Mouse (Mus musculus) heart, embryonic 10.5 days (tissue): Measurements from ENCODE around the gene Rasgrp1. TPM values are rescaled to one million over a fixed set of nuclear protein-coding genes. Genes with fewer than 3 reads are reported as not detected.

Source experiments
- DNase-seq: peaks from one replicate; pipeline ENCODE4 v3.0.0-alpha.2; 2017; ENCODE audit warnings: low spot score
- H3K27ac ChIP-seq: fragments of 300-500 bp; sonication (generic); 2 replicates; pipeline ENCODE4 v1.5.1; 2016; ENCODE audit warnings: mild to moderate bottlenecking
- H3K27me3 ChIP-seq: fragments of 300-500 bp; sonication (generic); 2 replicates; pipeline ENCODE4 v1.6.1; 2016; ENCODE audit warnings: mild to moderate bottlenecking; ENCODE audit not compliant: poor library complexity, insufficient read depth, severe bottlenecking
- H3K36me3 ChIP-seq: fragments of 300-500 bp; sonication (generic); 2 replicates; pipeline ENCODE4 v1.6.1; 2016; ENCODE audit warnings: mild to moderate bottlenecking, moderate library complexity
- H3K4me1 ChIP-seq: fragments of 300-500 bp; sonication (generic); 2 replicates; pipeline ENCODE4 v1.6.1; 2016; ENCODE audit warnings: mild to moderate bottlenecking
- H3K4me3 ChIP-seq: fragments of 300-500 bp; sonication (generic); 2 replicates; pipeline ENCODE4 v1.5.1; 2016; ENCODE audit warnings: mild to moderate bottlenecking, moderate library complexity
- H3K9me3 ChIP-seq: fragments of 300-500 bp; sonication (generic); 2 replicates; pipeline ENCODE4 v1.6.1; 2016; ENCODE audit warnings: mild to moderate bottlenecking, moderate library complexity
- WGBS: fragments of 180-500 bp; shearing (Covaris S2); methylation state at CpG from one replicate; pipeline ENCODE4 v1.1.7; 2016; 5-methylcytosine and 5-hydroxymethylcytosine counted together
- polyA plus RNA-seq: library from polyadenylated mRNA; unstranded; fragments of >200 nt; fragmentation: Nextera tagmentation; extraction: Ambion mirVana; gene quantifications from 2 replicates; pipeline ENCODE4 v1.2.1, GENCODE M21; 2016

Rasgrp1 gene
- 0.25 and 0.46 TPM in 2 replicates for polyA plus RNA-seq

- Histone ChIP-seq H3K27ac (peak within 1 kb of the TSS; percentile 56), H3K36me3 (no peaks in the 10 kb centered on the region), H3K4me1 (peaks cover 18% of the 10 kb centered on the region), H3K4me3 (peak within 1 kb of the TSS; percentile 71), H3K9me3 (no peaks in the 10 kb centered on the region), H3K27me3 (peaks cover 44% of the 10 kb centered on the region)
- 2% methylated on average over 56 of the region's 56 CpGs for WGBS
- no peak for DNase-seq
Measured at GRCm38 (mm10) chr2:117342547-117343239, at the start of gene Rasgrp1. Rasgrp1 (minus strand) TSS chr2:117343001.

- no peak for DNase-seq
- no peaks in the 10 kb centered on the region for H3K9me3 ChIP-seq
- H3K4me1 ChIP-seq: peaks cover 18% of the 10 kb centered on the region
- no peak overlapping the region for H3K4me3 ChIP-seq
- 67% methylated on average over 17 of the region's 17 CpGs for WGBS
- H3K27ac ChIP-seq: no peak overlapping the region
- H3K36me3 ChIP-seq: no peaks in the 10 kb centered on the region
- H3K27me3 ChIP-seq: no peaks in the 10 kb centered on the region
Measured at GRCm38 (mm10) chr2:117389925-117390892, 47.4 kb upstream of the Rasgrp1 start.

- H3K27me3 ChIP-seq: no peaks in the 10 kb centered on the region
- H3K27ac ChIP-seq: no peak overlapping the region
- no peak overlapping the region for H3K4me3 ChIP-seq
- H3K36me3 ChIP-seq: no peaks in the 10 kb centered on the region
- no peaks in the 10 kb centered on the region for H3K9me3 ChIP-seq
- peaks cover 18% of the 10 kb centered on the region for H3K4me1 ChIP-seq
- 79% methylated on average over 3 of the region's 3 CpGs for WGBS
- DNase-seq: no peak
Measured at GRCm38 (mm10) chr2:117389460-117389859, 46.7 kb upstream of the Rasgrp1 start.

GRCm38 (mm10) chr2:117388121-117388520 lies 45.3 kb upstream of the Rasgrp1 start:
- no peaks in the 10 kb centered on the region for H3K27me3 ChIP-seq
- H3K27ac ChIP-seq: no peak overlapping the region
- no peaks in the 10 kb centered on the region for H3K9me3 ChIP-seq
- DNase-seq: no peak
- 86% methylated on average over 4 of the region's 4 CpGs for WGBS
- no peaks in the 10 kb centered on the region for H3K36me3 ChIP-seq
- H3K4me3 ChIP-seq: no peak overlapping the region
- peaks cover 22% of the 10 kb centered on the region for H3K4me1 ChIP-seq

GRCm38 (mm10) chr2:117386981-117387705 lies 44.3 kb upstream of the Rasgrp1 start:
- 86% methylated on average over 12 of the region's 12 CpGs for WGBS
- no peak for DNase-seq
- H3K4me3 ChIP-seq: no peak overlapping the region
- no peaks in the 10 kb centered on the region for H3K27me3 ChIP-seq
- peak overlapping the region; percentile 80 for H3K27ac ChIP-seq
- H3K4me1 ChIP-seq: peaks cover 24% of the 10 kb centered on the region
- H3K9me3 ChIP-seq: no peaks in the 10 kb centered on the region
- no peaks in the 10 kb centered on the region for H3K36me3 ChIP-seq

- no peak for DNase-seq
- peak overlapping the region; percentile 80 for H3K27ac ChIP-seq
- H3K4me1 ChIP-seq: peaks cover 24% of the 10 kb centered on the region
- H3K27me3 ChIP-seq: no peaks in the 10 kb centered on the region
- no peaks in the 10 kb centered on the region for H3K36me3 ChIP-seq
- 26% methylated on average over 7 of the region's 7 CpGs for WGBS
- no peaks in the 10 kb centered on the region for H3K9me3 ChIP-seq
- H3K4me3 ChIP-seq: 0 out of 2 replicates have a peak overlapping the region, but pooled peaks have one; percentile 1
Measured at GRCm38 (mm10) chr2:117386036-117386590, 43.3 kb upstream of the Rasgrp1 start.

- H3K36me3 ChIP-seq: no peaks in the 10 kb centered on the region
- H3K27ac ChIP-seq: no peak overlapping the region
- H3K4me3 ChIP-seq: no peak overlapping the region
- no peaks in the 10 kb centered on the region for H3K27me3 ChIP-seq
- no peak for DNase-seq
- WGBS: 66% methylated on average over 3 of the region's 3 CpGs
- H3K9me3 ChIP-seq: no peaks in the 10 kb centered on the region
- H3K4me1 ChIP-seq: peaks cover 15% of the 10 kb centered on the region
Measured at GRCm38 (mm10) chr2:117381314-117381713, 38.5 kb upstream of the Rasgrp1 start.

- H3K27ac ChIP-seq: no peak overlapping the region
- WGBS: 56% methylated on average over 2 of the region's 2 CpGs
- H3K4me3 ChIP-seq: no peak overlapping the region
- no peaks in the 10 kb centered on the region for H3K27me3 ChIP-seq
- no peaks in the 10 kb centered on the region for H3K9me3 ChIP-seq
- DNase-seq: no peak
- no peaks in the 10 kb centered on the region for H3K4me1 ChIP-seq
- no peaks in the 10 kb centered on the region for H3K36me3 ChIP-seq
Measured at GRCm38 (mm10) chr2:117374293-117374830, 31.6 kb upstream of the Rasgrp1 start.

- Histone ChIP-seq H3K4me1 (no peaks in the 10 kb centered on the region), H3K4me3 (no peak overlapping the region), H3K27me3 (no peaks in the 10 kb centered on the region), H3K9me3 (no peaks in the 10 kb centered on the region), H3K27ac (no peak overlapping the region), H3K36me3 (no peaks in the 10 kb centered on the region)
- no peak for DNase-seq
- WGBS: 92% methylated on average over 1 of the region's 1 CpGs
Measured at GRCm38 (mm10) chr2:117371706-117372105, 28.9 kb upstream of the Rasgrp1 start.

- H3K4me3 ChIP-seq: no peak overlapping the region
- H3K36me3 ChIP-seq: no peaks in the 10 kb centered on the region
- H3K27me3 ChIP-seq: no peaks in the 10 kb centered on the region
- no peaks in the 10 kb centered on the region for H3K9me3 ChIP-seq
- H3K27ac ChIP-seq: no peak overlapping the region
- no peak for DNase-seq
- H3K4me1 ChIP-seq: 0 out of 2 replicates have a peak, but pooled peaks cover 3% of the 10 kb centered on the region
- WGBS: 74% methylated on average over 3 of the region's 3 CpGs
Measured at GRCm38 (mm10) chr2:117366478-117366877, 23.7 kb upstream of the Rasgrp1 start.

GRCm38 (mm10) chr2:117364056-117364455 lies 21.3 kb upstream of the Rasgrp1 start:
- Histone ChIP-seq H3K36me3 (no peaks in the 10 kb centered on the region), H3K4me1 (peaks cover 7% of the 10 kb centered on the region), H3K27ac (no peak overlapping the region), H3K27me3 (no peaks in the 10 kb centered on the region), H3K9me3 (no peaks in the 10 kb centered on the region), H3K4me3 (no peak overlapping the region)
- WGBS: 84% methylated on average over 2 of the region's 2 CpGs
- DNase-seq: no peak

GRCm38 (mm10) chr2:117357939-117358338 lies 15.1 kb upstream of the Rasgrp1 start:
- H3K4me1 ChIP-seq: peaks cover 4% of the 10 kb centered on the region
- H3K36me3 ChIP-seq: no peaks in the 10 kb centered on the region
- no peaks in the 10 kb centered on the region for H3K9me3 ChIP-seq
- H3K27ac ChIP-seq: no peak overlapping the region
- H3K4me3 ChIP-seq: no peak overlapping the region
- no peaks in the 10 kb centered on the region for H3K27me3 ChIP-seq
- DNase-seq: no peak
